Mouse (Mus musculus) MEL (cell line): ENCODE results near the gene Gpd2.

Experiments used
- CTCF ChIP-seq, 3 experiments: IDR thresholded peaks in 2 of 3; conservative IDR thresholded peaks in 1 of 3; 2 replicates each; pipeline ENCODE4 v1.5.1; 2011 to 2012; ENCODE audit warnings: low read length in 3 of 3, low read depth in 2 of 3, mild to moderate bottlenecking in 2 of 3, improper control_type of control experiment in 1 of 3, inconsistent platforms in 1 of 3, mixed read lengths in 1 of 3, moderate library complexity in 1 of 3; ENCODE audit not compliant: control insufficient read depth in 1 of 3, insufficient read depth in 1 of 3, poor library complexity in 1 of 3, severe bottlenecking in 1 of 3
- EP300 ChIP-seq, 2 experiments: IDR thresholded peaks; 2 replicates each; pipeline ENCODE4 v1.6.1; 2011; ENCODE audit warnings: improper control_type of control experiment in 2 of 2, low read length in 2 of 2, low read depth in 1 of 2, mild to moderate bottlenecking in 1 of 2
- JUND ChIP-seq: IDR thresholded peaks from 2 replicates; pipeline ENCODE4 v1.6.1; 2011; ENCODE audit warnings: low read depth, mild to moderate bottlenecking, improper control_type of control experiment, low read length
- POLR2A ChIP-seq, 2 experiments: IDR thresholded peaks; 2 replicates each; pipeline ENCODE4 v1.6.1; 2011 to 2012; ENCODE audit warnings: low read length in 2 of 2, mild to moderate bottlenecking in 2 of 2, control low read depth in 1 of 2, improper control_type of control experiment in 1 of 2, low read depth in 1 of 2, moderate library complexity in 1 of 2; ENCODE audit not compliant: control insufficient read depth in 1 of 2, insufficient read depth in 1 of 2, poor library complexity in 1 of 2
- SMC3 ChIP-seq: IDR thresholded peaks from 2 replicates; pipeline ENCODE4 v1.6.1; 2011; ENCODE audit warnings: low read depth, low read length, improper control_type of control experiment
- TCF12 ChIP-seq: IDR thresholded peaks from 2 replicates; pipeline ENCODE4 v1.6.1; 2014; ENCODE audit warnings: low read depth, mild to moderate bottlenecking, inconsistent platforms, low read length, improper control_type of control experiment, moderate library complexity
- USF1 ChIP-seq: IDR thresholded peaks from 2 replicates; pipeline ENCODE4 v1.6.1; 2014; ENCODE audit warnings: low read depth, mild to moderate bottlenecking, inconsistent platforms, low read length, improper control_type of control experiment, moderate library complexity
- USF2 ChIP-seq, 2 experiments: IDR thresholded peaks; 2 replicates each; pipeline ENCODE4 v1.6.1; 2011 to 2012; ENCODE audit warnings: improper control_type of control experiment in 2 of 2, low read length in 2 of 2, borderline replicate concordance in 1 of 2, inconsistent platforms in 1 of 2, low read depth in 1 of 2, mild to moderate bottlenecking in 1 of 2; ENCODE audit not compliant: insufficient read depth in 1 of 2
- ZC3H11A ChIP-seq: IDR thresholded peaks from 2 replicates; pipeline ENCODE4 v1.6.1; 2012; ENCODE audit warnings: low read depth, mild to moderate bottlenecking, inconsistent platforms, low read length, improper control_type of control experiment

- TF ChIP-seq CTCF (IDR thresholded peaks at IDR 0.05 in 2 of 3, conservative IDR thresholded peaks at IDR 0.05 in 1 of 3; ENCODE audit: control insufficient read depth in 1 of 3, insufficient read depth in 1 of 3, low read depth in 2 of 3, low read length in 3 of 3, poor library complexity in 1 of 3, severe bottlenecking in 1 of 3) (no peak), EP300 (IDR thresholded peaks at IDR 0.05; ENCODE audit: low read depth in 1 of 2, low read length in 2 of 2) (no peak), POLR2A (IDR thresholded peaks at IDR 0.05; ENCODE audit: control insufficient read depth in 1 of 2, insufficient read depth in 1 of 2, low read depth in 1 of 2, low read length in 2 of 2, poor library complexity in 1 of 2) (no peak), TCF12 (no peak), USF1 (no peak), ZC3H11A (no peak), SMC3 (no peak), JUND (no peak), USF2 (IDR thresholded peaks at IDR 0.05; ENCODE audit: borderline replicate concordance in 1 of 2, insufficient read depth in 1 of 2, low read depth in 1 of 2, low read length in 2 of 2) (no peak)
These were observed 50.6 kb downstream of the Gpd2 start for GRCm38 (mm10) chr2:57287986-57288385.
